Mouse (Mus musculus) lung, adult 2 months (tissue): ENCODE measurements around the gene Pitpnm3.

Experiments used
- CTCF ChIP-seq: fragments of 200-500 bp; IDR thresholded peaks from 2 replicates; pipeline ENCODE4 v1.5.1; 2011; ENCODE audit warnings: mild to moderate bottlenecking, low read length, control low read depth; ENCODE audit not compliant: insufficient read depth
- POLR2A ChIP-seq: fragments of 200-500 bp; IDR thresholded peaks from 2 replicates; pipeline ENCODE4 v1.6.1; 2011; ENCODE audit warnings: low read depth, mild to moderate bottlenecking, control low read depth, low read length, borderline replicate concordance; ENCODE audit errors: extremely low read depth

GRCm38 (mm10) chr11:72155186-72155980 is 19.8 kb upstream of the Pitpnm3 start:
- TF ChIP-seq POLR2A (no peak), CTCF (no peak)
